Mouse (Mus musculus) stomach, postnatal 0 days (tissue): ENCODE measurements around the gene Steap3.

Experiments
- CTCF ChIP-seq: IDR thresholded peaks from 2 replicates; pipeline ENCODE4 v1.5.1; 2016; ENCODE audit warnings: antibody characterized with exemption, low read depth, mild to moderate bottlenecking, moderate library complexity
- EP300 ChIP-seq: optimal IDR thresholded peaks from 2 replicates; pipeline ENCODE3; 2016; ENCODE audit warnings: antibody characterized with exemption

DNA sequence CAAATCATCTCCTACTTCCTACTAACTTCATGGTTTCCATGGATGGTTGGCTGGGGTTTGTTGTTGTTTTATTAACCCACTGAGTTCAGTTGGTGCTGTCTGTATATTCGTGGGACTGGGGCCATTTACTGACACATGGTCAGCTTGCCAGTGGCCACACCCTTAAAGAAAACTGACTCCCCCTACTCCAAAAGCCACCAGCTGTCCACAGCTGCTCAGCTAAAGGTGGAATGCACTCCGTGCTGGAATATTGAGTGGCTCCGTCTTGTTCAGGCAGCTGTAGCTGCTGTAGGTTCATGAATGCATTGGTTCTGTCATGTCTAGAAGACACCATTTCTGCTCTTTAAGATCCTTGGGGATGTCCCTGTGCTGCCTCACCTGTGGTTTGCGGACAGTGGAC lies 48.9 kb downstream of the Steap3 start:
- no peak for TF ChIP-seq CTCF
- TF ChIP-seq EP300, result no peak
